Mouse (Mus musculus) intestine, embryonic 14.5 days (tissue): ENCODE data around the gene Washc1. TPM values are rescaled to one million over a fixed set of nuclear protein-coding genes. Genes with fewer than 3 reads are reported as not detected.
"Not testable (repeated sequence)": the region's sequence is repeated elsewhere in the genome, so short reads cannot be mapped to it uniquely, and the experiment has no call there.

Source experiments
- ATAC-seq: fragments of 200-750 bp; cut with Nextera tagmentation; replicated peaks from 2 replicates; pipeline ENCODE4 v1.8.0; 2017; ENCODE audit warnings: low read depth, moderate number of reproducible peaks, moderate TSS enrichment, moderate library complexity; ENCODE audit not compliant: low FRiP score, low TSS enrichment
- DNase-seq: peaks from one replicate; pipeline ENCODE4 v3.0.0-alpha.2; 2018; ENCODE audit warnings: low spot score
- H3K27ac ChIP-seq: fragments of 300-500 bp; sonication (generic); 2 replicates; pipeline ENCODE4 v1.5.1; 2014; ENCODE audit warnings: low read depth, mild to moderate bottlenecking, control low read depth
- H3K27me3 ChIP-seq: fragments of 300-500 bp; sonication (generic); replicated peaks from 2 replicates; pipeline ENCODE4 v1.6.1; 2014; ENCODE audit warnings: low read length, control low read depth; ENCODE audit not compliant: control insufficient read depth, insufficient read depth
- H3K36me3 ChIP-seq: fragments of 300-500 bp; sonication (generic); 2 replicates; pipeline ENCODE4 v1.6.1; 2014; ENCODE audit warnings: low read length, control low read depth; ENCODE audit not compliant: control insufficient read depth, insufficient read depth
- H3K4me1 ChIP-seq: fragments of 300-500 bp; sonication (generic); replicated peaks from 2 replicates; pipeline ENCODE4 v1.6.1; 2014; ENCODE audit warnings: low read length, control low read depth, mixed read lengths; ENCODE audit not compliant: control insufficient read depth, insufficient read depth
- H3K4me2 ChIP-seq: fragments of 300-500 bp; sonication (generic); 2 replicates; pipeline ENCODE4 v1.6.1; 2014; ENCODE audit warnings: low read length
- H3K4me3 ChIP-seq: fragments of 300-500 bp; sonication (generic); 2 replicates; pipeline ENCODE4 v1.5.1; 2014; ENCODE audit warnings: low read depth, low read length, control low read depth, mixed read lengths
- H3K9ac ChIP-seq: fragments of 300-500 bp; sonication (generic); 2 replicates; pipeline ENCODE4 v1.6.1; 2014; ENCODE audit warnings: mild to moderate bottlenecking, low read length
- H3K9me3 ChIP-seq: fragments of 300-500 bp; sonication (generic); 2 replicates; pipeline ENCODE4 v1.6.1; 2016; ENCODE audit warnings: low read length, control low read depth; ENCODE audit not compliant: control insufficient read depth
- WGBS: fragments of 180-500 bp; shearing (Covaris S2); extraction: QIAGEN DNeasy Blood & Tissue Kit; methylation state at CpG from one replicate; pipeline ENCODE4 v1.1.7; 2014; 5-methylcytosine and 5-hydroxymethylcytosine counted together
- polyA plus RNA-seq: library from polyadenylated mRNA; unstranded; fragments of >200 nt; fragmentation: Nextera tagmentation; extraction: Ambion mirVana; gene quantifications from 2 replicates; pipeline ENCODE4 v1.2.1, GENCODE M21; 2014

The Washc1 gene
- polyA plus RNA-seq, 1 experiment from 2014 or later = 34.0 TPM

- 5% methylated on average over 45 of the region's 45 CpGs for WGBS
- Histone ChIP-seq H3K27me3 (no peaks in the 10 kb centered on the region), H3K4me1 (peaks cover 12% of the 10 kb centered on the region), H3K4me2 (peak within 1 kb of the TSS; percentile 76), H3K9ac (peak within 1 kb of the TSS; percentile 64), H3K9me3 (no peaks in the 10 kb centered on the region), H3K36me3 (peaks cover 40% of the 10 kb centered on the region), H3K4me3 (peak within 1 kb of the TSS; percentile 94), H3K27ac (peak within 1 kb of the TSS; percentile 83)
- ATAC-seq = peak; percentile 87
- peak; percentile 97 for DNase-seq
Measured at GRCm38 (mm10) chr17:66123066-66123815, 11.9 kb downstream of the Washc1 start, which contains the start of gene Ddx11. Gene Ddx11 (plus strand): TSS chr17:66123520.

- H3K4me3 ChIP-seq = peak overlapping the region; percentile 94
- H3K27ac ChIP-seq = peak overlapping the region; percentile 83
- peak; percentile 24; the same call in 1 of the 2 replicates for ATAC-seq
- H3K36me3 ChIP-seq = peaks cover 36% of the 10 kb centered on the region
- no peaks in the 10 kb centered on the region for H3K27me3 ChIP-seq
- peak overlapping the region; percentile 76 for H3K4me2 ChIP-seq
- WGBS = under 1% methylated on average over 20 of the region's 20 CpGs
- H3K9me3 ChIP-seq = no peaks in the 10 kb centered on the region
- H3K9ac ChIP-seq = peak overlapping the region; percentile 64
- DNase-seq = peak; percentile 72
- peaks cover 12% of the 10 kb centered on the region for H3K4me1 ChIP-seq
Measured at GRCm38 (mm10) chr17:66123816-66124610, 12.7 kb downstream of the Washc1 start.

- no peak overlapping the region for H3K4me2 ChIP-seq
- H3K4me3 ChIP-seq = no peak overlapping the region
- WGBS = 75% methylated on average over 5 of the region's 5 CpGs
- H3K36me3 ChIP-seq = peaks cover 32% of the 10 kb centered on the region
- no peaks in the 10 kb centered on the region for H3K9me3 ChIP-seq
- ATAC-seq = no peak
- H3K9ac ChIP-seq = no peak overlapping the region
- H3K4me1 ChIP-seq = peaks cover 12% of the 10 kb centered on the region
- H3K27ac ChIP-seq = no peak overlapping the region
- H3K27me3 ChIP-seq = no peaks in the 10 kb centered on the region
- no peak for DNase-seq
Measured at GRCm38 (mm10) chr17:66125211-66125610, 13.9 kb downstream of the Washc1 start.

GRCm38 (mm10) chr17:66130371-66130770, 19.0 kb downstream of the Washc1 start:
- Histone ChIP-seq H3K9ac (no peak overlapping the region), H3K4me3 (no peak overlapping the region), H3K27me3 (no peaks in the 10 kb centered on the region), H3K27ac (no peak overlapping the region), H3K4me1 (peaks cover under 1% of the 10 kb centered on the region; the same call in 1 of the 2 replicates), H3K4me2 (no peak overlapping the region), H3K36me3 (peaks cover 81% of the 10 kb centered on the region), H3K9me3 (peaks cover 7% of the 10 kb centered on the region; the same call in 1 of the 2 replicates)
- ATAC-seq (no peak), DNase-seq (no peak)
- 90% methylated on average over 9 of the region's 9 CpGs for WGBS

GRCm38 (mm10) chr17:66131212-66131611, 19.9 kb downstream of the Washc1 start:
- H3K27ac ChIP-seq = no peak overlapping the region
- ATAC-seq (0 out of 2 replicates have a peak, but pooled peaks have one; percentile 47), DNase-seq (no peak)
- peaks cover 88% of the 10 kb centered on the region for H3K36me3 ChIP-seq
- H3K9ac ChIP-seq = no peak overlapping the region
- no peak overlapping the region for H3K4me3 ChIP-seq
- H3K4me2 ChIP-seq = no peak overlapping the region
- H3K4me1 ChIP-seq = no peaks in the 10 kb centered on the region
- H3K9me3 ChIP-seq = peaks cover 7% of the 10 kb centered on the region; the same call in 1 of the 2 replicates
- no peaks in the 10 kb centered on the region for H3K27me3 ChIP-seq
- WGBS = 98% methylated on average over 4 of the region's 4 CpGs

- WGBS = 75% methylated on average over 5 of the region's 8 CpGs
- ATAC-seq = peak; percentile 60; the same call in 1 of the 2 replicates
- not testable (repeated sequence) for H3K4me2 ChIP-seq, DNase-seq, H3K27ac ChIP-seq, H3K9me3 ChIP-seq, H3K27me3 ChIP-seq, H3K4me3 ChIP-seq, H3K9ac ChIP-seq, H3K4me1 ChIP-seq
- H3K36me3 ChIP-seq = peaks cover 43% of the 10 kb centered on the region
Measured at GRCm38 (mm10) chr17:66152706-66153662, 41.6 kb downstream of the Washc1 start.

GRCm38 (mm10) chr17:66153735-66154423, 42.5 kb downstream of the Washc1 start:
- 92% methylated on average over 4 of the region's 4 CpGs for WGBS
- not testable (repeated sequence) for DNase-seq, H3K27ac ChIP-seq, H3K4me1 ChIP-seq, H3K27me3 ChIP-seq, H3K9me3 ChIP-seq, H3K9ac ChIP-seq, ATAC-seq, H3K4me2 ChIP-seq, H3K4me3 ChIP-seq
- peaks cover 34% of the 10 kb centered on the region for H3K36me3 ChIP-seq
